Mouse (Mus musculus): ENCODE data around the gene Hspb3.

- no peak for TF ChIP-seq POLR2A (IDR thresholded peaks at IDR 0.05; ENCODE audit: insufficient read depth, low read depth, low read length)
- no peak for TF ChIP-seq CTCF (IDR thresholded peaks at IDR 0.05; ENCODE audit: insufficient read depth, low read depth, low read length)
Measured at GRCm38 (mm10) chr13:113682821-113683220, 19.3 kb upstream of the Hspb3 start.

Measured in olfactory bulb, adult 2 months (tissue).